Mouse (Mus musculus) heart, embryonic 11.5 days (tissue): ENCODE data around the gene Il1rl2. TPM values are rescaled to one million over a fixed set of nuclear protein-coding genes. Genes with fewer than 3 reads are reported as not detected.

Experiments
- ATAC-seq: fragments of 200-750 bp; cut with Nextera tagmentation; replicated peaks from 2 replicates; pipeline ENCODE4 v1.8.0; 2017; ENCODE audit warnings: moderate library complexity; ENCODE audit not compliant: insufficient number of reproducible peaks, low FRiP score, low TSS enrichment
- H3K27ac ChIP-seq: fragments of 300-500 bp; sonication (generic); 2 replicates; pipeline ENCODE4 v1.5.1; 2014; ENCODE audit warnings: mild to moderate bottlenecking, low read depth, low read length
- H3K27me3 ChIP-seq: fragments of 300-500 bp; sonication (generic); 2 replicates; pipeline ENCODE4 v1.6.1; 2014; ENCODE audit warnings: mild to moderate bottlenecking, low read length, mixed read lengths; ENCODE audit not compliant: control insufficient read depth, insufficient read depth
- H3K36me3 ChIP-seq: fragments of 300-500 bp; sonication (generic); 2 replicates; pipeline ENCODE4 v1.6.1; 2014; ENCODE audit warnings: mild to moderate bottlenecking, low read length, moderate library complexity, mixed read lengths; ENCODE audit not compliant: control insufficient read depth, insufficient read depth
- H3K4me1 ChIP-seq: fragments of 300-500 bp; sonication (generic); 2 replicates; pipeline ENCODE4 v1.6.1; 2014; ENCODE audit warnings: low read length; ENCODE audit not compliant: control insufficient read depth, insufficient read depth
- H3K4me2 ChIP-seq: fragments of 300-500 bp; sonication (generic); 2 replicates; pipeline ENCODE4 v1.6.1; 2014; ENCODE audit warnings: mild to moderate bottlenecking, moderate library complexity
- H3K4me3 ChIP-seq: fragments of 300-500 bp; sonication (generic); 2 replicates; pipeline ENCODE4 v1.5.1; 2014; ENCODE audit warnings: low read depth, low read length
- H3K9ac ChIP-seq: fragments of 300-500 bp; sonication (generic); 2 replicates; pipeline ENCODE4 v1.6.1; 2014; ENCODE audit warnings: mild to moderate bottlenecking, low read depth, low read length, moderate library complexity
- H3K9me3 ChIP-seq: fragments of 300-500 bp; sonication (generic); replicated peaks from 2 replicates; pipeline ENCODE4 v1.6.1; 2016; ENCODE audit warnings: low read length; ENCODE audit not compliant: control insufficient read depth
- WGBS: fragments of 180-500 bp; shearing (Covaris S2); extraction: QIAGEN DNeasy Blood & Tissue Kit; methylation state at CpG from one replicate; pipeline ENCODE4 v1.1.7; 2014; ENCODE audit not compliant: insufficient replicate concordance; 5-methylcytosine and 5-hydroxymethylcytosine counted together
- polyA plus RNA-seq: library from polyadenylated mRNA; unstranded; fragments of >200 nt; fragmentation: Nextera tagmentation; extraction: Ambion mirVana; gene quantifications from 2 replicates; pipeline ENCODE4 v1.2.1, GENCODE M21; 2014

Gene Il1rl2
- polyA plus RNA-seq, 1 experiment from 2014 or later, result 1.5 TPM

GRCm38 (mm10) chr1:40311625-40312024 is 12.8 kb upstream of the Il1rl2 start:
- Histone ChIP-seq H3K27ac (no peak overlapping the region), H3K36me3 (no peaks in the 10 kb centered on the region), H3K9me3 (no peaks in the 10 kb centered on the region), H3K27me3 (no peaks in the 10 kb centered on the region), H3K9ac (no peak overlapping the region), H3K4me3 (no peak overlapping the region), H3K4me1 (no peaks in the 10 kb centered on the region), H3K4me2 (no peak overlapping the region)
- no peak for ATAC-seq
- 74% methylated on average over 2 of the region's 2 CpGs for WGBS

GRCm38 (mm10) chr1:40314016-40314415 is 10.4 kb upstream of the Il1rl2 start:
- Histone ChIP-seq H3K9ac (no peak overlapping the region), H3K4me3 (no peak overlapping the region), H3K27me3 (no peaks in the 10 kb centered on the region), H3K4me2 (no peak overlapping the region), H3K9me3 (no peaks in the 10 kb centered on the region), H3K4me1 (no peaks in the 10 kb centered on the region), H3K36me3 (no peaks in the 10 kb centered on the region), H3K27ac (no peak overlapping the region)
- WGBS, result 71% methylated on average over 12 of the region's 12 CpGs
- no peak for ATAC-seq

- no peak for ATAC-seq
- Histone ChIP-seq H3K4me3 (no peak overlapping the region), H3K9ac (no peak overlapping the region), H3K36me3 (no peaks in the 10 kb centered on the region), H3K9me3 (no peaks in the 10 kb centered on the region), H3K27ac (no peak overlapping the region), H3K27me3 (no peaks in the 10 kb centered on the region), H3K4me1 (no peaks in the 10 kb centered on the region), H3K4me2 (no peak overlapping the region)
- WGBS, result 90% methylated on average over 8 of the region's 8 CpGs
These were observed 6.8 kb upstream of the Il1rl2 start for GRCm38 (mm10) chr1:40317657-40318056.

- H3K4me1 ChIP-seq, result peaks cover 5% of the 10 kb centered on the region; the same call in 1 of the 2 replicates
- no peak overlapping the region for H3K4me3 ChIP-seq
- H3K4me2 ChIP-seq, result no peak overlapping the region
- no peaks in the 10 kb centered on the region for H3K36me3 ChIP-seq
- H3K27me3 ChIP-seq, result peaks cover 15% of the 10 kb centered on the region; the same call in 1 of the 2 replicates
- no peaks in the 10 kb centered on the region for H3K9me3 ChIP-seq
- no peak for ATAC-seq
- WGBS, result 79% methylated on average over 6 of the region's 6 CpGs
- no peak overlapping the region for H3K27ac ChIP-seq
- H3K9ac ChIP-seq, result no peak overlapping the region
These were observed 2.6 kb upstream of the Il1rl2 start for GRCm38 (mm10) chr1:40321824-40322223.

- Histone ChIP-seq H3K4me2 (no peak overlapping the region), H3K4me1 (peaks cover 5% of the 10 kb centered on the region; the same call in 1 of the 2 replicates), H3K4me3 (no peak overlapping the region), H3K9me3 (no peaks in the 10 kb centered on the region), H3K27me3 (peaks cover 16% of the 10 kb centered on the region; the same call in 1 of the 2 replicates), H3K9ac (no peak overlapping the region), H3K36me3 (no peaks in the 10 kb centered on the region), H3K27ac (no peak overlapping the region)
- 84% methylated on average over 3 of the region's 3 CpGs for WGBS
- no peak for ATAC-seq
These were observed 1.9 kb upstream of the Il1rl2 start for GRCm38 (mm10) chr1:40322543-40322942.

GRCm38 (mm10) chr1:40324955-40325702 is 719 bp downstream of the Il1rl2 start:
- Histone ChIP-seq H3K9me3 (no peaks in the 10 kb centered on the region), H3K36me3 (no peaks in the 10 kb centered on the region), H3K4me1 (peaks cover 5% of the 10 kb centered on the region; the same call in 1 of the 2 replicates), H3K4me3 (peak overlapping the region; percentile 47), H3K4me2 (peak overlapping the region; percentile 86), H3K27ac (no peak overlapping the region), H3K27me3 (peaks cover 16% of the 10 kb centered on the region; the same call in 1 of the 2 replicates), H3K9ac (peak overlapping the region; percentile 58)
- 7% methylated on average over 22 of the region's 22 CpGs for WGBS
- no peak for ATAC-seq

GRCm38 (mm10) chr1:40325711-40326327 is 1.4 kb downstream of the Il1rl2 start:
- ATAC-seq, result 0 out of 2 replicates have a peak, but pooled peaks have one; percentile 26
- H3K27me3 ChIP-seq, result peaks cover 16% of the 10 kb centered on the region; the same call in 1 of the 2 replicates
- H3K4me1 ChIP-seq, result peaks cover 5% of the 10 kb centered on the region; the same call in 1 of the 2 replicates
- no peaks in the 10 kb centered on the region for H3K36me3 ChIP-seq
- H3K4me2 ChIP-seq, result peak overlapping the region; percentile 86
- H3K9me3 ChIP-seq, result no peaks in the 10 kb centered on the region
- no peak overlapping the region for H3K27ac ChIP-seq
- H3K4me3 ChIP-seq, result peak overlapping the region; percentile 47
- WGBS, result 4% methylated on average over 29 of the region's 29 CpGs
- H3K9ac ChIP-seq, result peak overlapping the region; percentile 58

- H3K4me2 ChIP-seq, result no peak overlapping the region
- no peak overlapping the region for H3K9ac ChIP-seq
- ATAC-seq, result no peak
- 74% methylated on average over 3 of the region's 3 CpGs for WGBS
- H3K36me3 ChIP-seq, result no peaks in the 10 kb centered on the region
- no peaks in the 10 kb centered on the region for H3K9me3 ChIP-seq
- H3K4me1 ChIP-seq, result peaks cover 5% of the 10 kb centered on the region; the same call in 1 of the 2 replicates
- H3K27ac ChIP-seq, result no peak overlapping the region
- peaks cover 16% of the 10 kb centered on the region; the same call in 1 of the 2 replicates for H3K27me3 ChIP-seq
- H3K4me3 ChIP-seq, result no peak overlapping the region
These were observed 3.2 kb downstream of the Il1rl2 start for GRCm38 (mm10) chr1:40327604-40328003.
